Mouse (Mus musculus) kidney, postnatal 25 days (tissue): ENCODE results near the gene Bicd2.
A peak's percentile ranks its signal among the peaks of the same experiment; 100 is the strongest.

Experiments
- DNase-seq, 2 experiments: peaks; one replicate each; pipeline ENCODE4 v3.0.0; 2021; ENCODE audit warnings: mixed read lengths in 2 of 2

Bicd2 gene

DNA sequence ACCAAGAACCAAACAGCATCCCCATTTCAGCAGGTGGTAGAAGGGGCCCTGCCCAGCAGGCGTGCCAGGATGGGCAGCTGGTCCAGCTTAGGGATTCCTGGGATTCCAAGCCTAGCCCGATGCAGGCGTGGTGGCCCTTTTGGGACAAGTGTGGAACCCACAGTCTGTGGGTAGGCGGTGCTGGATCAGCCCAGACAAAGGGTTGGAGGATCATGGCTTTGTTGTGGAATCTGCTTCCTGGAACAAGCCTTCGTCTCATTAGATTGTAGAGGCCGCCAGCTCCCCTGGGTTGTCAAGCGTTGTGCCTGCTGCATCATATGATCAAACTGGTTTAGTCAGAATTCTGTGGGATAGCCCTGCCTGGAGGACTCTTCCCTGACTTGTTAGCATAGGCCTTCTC is 21.0 kb downstream of the Bicd2 start:
- no peak for DNase-seq

DNA sequence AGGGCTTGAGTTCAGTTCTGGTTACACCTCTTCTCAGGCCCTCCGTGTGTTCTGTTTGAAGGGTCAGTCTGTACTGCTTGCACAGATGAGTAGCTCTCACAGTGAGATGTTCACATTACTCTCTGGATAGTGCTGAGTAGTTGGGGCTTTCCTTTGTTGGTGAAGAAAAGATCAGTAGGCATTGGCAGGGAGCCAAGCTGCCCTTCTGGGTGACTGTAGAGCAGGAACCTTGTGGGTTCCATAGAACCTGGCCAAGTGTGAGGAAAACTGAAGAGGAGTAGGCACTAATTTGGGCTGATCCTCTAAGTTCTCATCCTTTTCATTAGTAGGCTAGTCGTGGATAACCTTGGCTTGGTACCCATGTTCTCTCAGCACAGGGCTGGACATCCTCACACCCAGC is 21.4 kb downstream of the Bicd2 start:
- peak in 1 of 2 experiments; percentile 64 for DNase-seq

DNA sequence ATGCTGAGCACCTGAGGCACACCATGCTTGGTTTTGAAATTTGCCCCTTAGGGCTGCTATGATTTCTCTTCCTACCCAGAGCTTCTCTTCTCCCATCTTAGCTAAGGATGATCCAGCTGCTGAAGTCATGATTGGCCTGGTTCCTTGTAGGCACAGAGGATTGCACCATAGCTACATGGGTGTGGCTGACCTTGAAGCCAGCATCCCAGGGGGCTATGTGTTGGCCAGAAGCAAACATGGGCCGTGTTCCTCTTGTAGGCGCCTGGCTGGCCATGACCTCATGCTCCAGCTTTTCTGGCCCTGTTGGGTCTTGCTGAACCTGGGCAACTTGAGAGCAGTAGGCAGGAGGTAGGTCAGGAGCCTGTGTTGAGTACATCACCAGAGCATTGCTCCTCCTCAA is 23.3 kb downstream of the Bicd2 start:
- DNase-seq = peak in 1 of 2 experiments; percentile 63

- DNase-seq = peak in 1 of 2 experiments; percentile 34
Measured at GRCm38 (mm10) chr13:49367657-49368440, 26.5 kb downstream of the Bicd2 start.

- no peak for DNase-seq
Measured at GRCm38 (mm10) chr13:49369404-49369803, 28.0 kb downstream of the Bicd2 start.

- DNase-seq = peak in 1 of 2 experiments; percentile 51
Measured at GRCm38 (mm10) chr13:49370216-49370615, 28.8 kb downstream of the Bicd2 start.

- DNase-seq = peak in 1 of 2 experiments; percentile 54
Measured at GRCm38 (mm10) chr13:49370916-49371315, 29.5 kb downstream of the Bicd2 start.

- peak; percentile 85 to 95 for DNase-seq
Measured at GRCm38 (mm10) chr13:49371428-49371899, 30.1 kb downstream of the Bicd2 start.

DNA sequence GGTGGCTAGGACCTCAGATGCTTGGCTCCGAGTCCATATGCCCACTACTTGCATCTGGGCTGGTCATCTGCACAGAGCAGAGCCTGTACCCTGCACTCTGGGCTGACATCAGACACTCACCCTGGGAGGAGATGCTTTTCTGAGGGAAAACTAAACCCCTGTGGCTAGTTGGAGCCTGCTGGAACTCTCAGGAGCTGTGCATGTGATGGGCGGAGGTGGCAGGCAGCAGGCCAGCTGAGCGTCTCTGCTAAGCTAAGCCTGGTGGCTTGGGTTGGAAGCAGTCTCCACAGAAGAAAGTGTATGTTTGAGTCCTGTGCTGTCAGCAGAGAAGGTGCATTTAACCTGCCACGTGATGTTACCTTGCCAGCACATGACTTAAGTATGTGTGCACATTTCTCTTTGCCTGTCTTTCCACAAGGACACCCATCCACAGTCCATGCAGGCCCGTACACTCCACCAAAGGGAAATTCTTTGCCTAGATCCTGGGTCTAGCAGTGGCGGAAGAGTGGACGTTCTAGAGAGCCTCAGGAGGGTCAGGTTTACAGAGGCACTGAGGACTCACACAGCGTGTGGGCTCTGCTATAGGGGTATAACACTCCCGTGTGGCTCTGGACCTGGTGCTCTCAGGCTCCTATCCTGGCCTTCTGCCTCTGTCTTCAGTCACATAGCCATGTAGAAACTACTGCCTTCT is 31.1 kb downstream of the Bicd2 start:
- peak in 1 of 2 experiments; percentile 54 for DNase-seq

DNA sequence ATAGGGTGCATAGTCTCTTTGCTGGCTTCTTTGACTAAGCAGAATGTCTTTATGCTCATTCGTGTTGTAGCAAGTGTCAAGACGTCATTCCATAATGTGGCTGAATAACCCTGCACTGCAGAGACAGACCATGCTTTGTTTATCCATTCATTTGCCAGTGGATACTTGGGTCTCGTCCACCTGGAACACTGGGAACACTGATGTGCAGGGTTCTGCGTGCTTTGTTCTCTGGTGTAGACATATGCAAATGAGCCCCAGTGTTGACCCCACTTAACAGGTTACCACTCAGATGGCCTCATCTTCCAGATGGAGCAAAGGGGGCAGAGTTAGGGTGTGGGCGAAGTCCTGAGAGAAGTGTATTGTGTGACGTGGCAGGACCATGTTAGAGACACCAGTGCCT is 32.9 kb downstream of the Bicd2 start:
- DNase-seq = no peak

DNA sequence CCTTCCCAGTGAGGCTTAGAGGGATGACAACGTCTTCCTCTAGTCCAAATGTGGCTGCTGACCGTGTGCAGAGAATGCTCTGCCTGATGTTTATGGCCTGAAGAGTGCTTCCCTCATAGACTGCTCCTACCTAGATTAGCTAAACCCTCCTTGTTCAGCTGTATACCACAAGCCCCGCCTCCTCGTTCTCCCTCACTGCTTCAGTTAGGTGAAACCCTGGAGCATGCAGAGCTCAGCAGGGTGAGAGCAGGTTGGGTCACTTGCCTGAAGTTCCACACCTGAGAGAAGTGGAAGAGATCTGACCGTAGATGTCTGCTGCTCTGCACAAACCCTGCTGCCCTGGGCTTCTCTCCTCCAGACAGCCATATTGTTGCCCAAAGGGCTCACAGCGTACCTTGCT is 33.3 kb downstream of the Bicd2 start:
- peak; percentile 71 to 75 for DNase-seq

DNA sequence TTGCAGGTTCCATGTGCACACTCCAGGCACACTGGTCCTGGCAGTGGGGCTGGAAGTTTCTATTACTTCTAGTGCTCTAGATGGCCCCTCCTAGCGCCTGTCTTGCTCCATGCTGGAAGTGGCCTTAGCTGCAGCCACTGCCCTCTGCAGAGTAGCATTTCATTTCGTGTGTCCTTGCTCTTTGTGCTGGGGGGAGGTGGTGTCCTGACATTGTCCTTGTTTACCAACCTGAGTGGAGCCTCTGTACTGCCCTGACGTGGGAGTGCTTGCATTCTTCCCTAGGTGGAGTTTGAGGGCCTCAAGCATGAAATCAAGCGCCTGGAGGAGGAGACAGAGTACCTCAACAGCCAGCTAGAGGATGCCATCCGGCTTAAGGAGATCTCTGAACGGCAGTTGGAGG is 36.2 kb downstream of the Bicd2 start:
- DNase-seq = no peak

- DNase-seq = no peak
Measured at GRCm38 (mm10) chr13:49379301-49379700, 37.9 kb downstream of the Bicd2 start.

GRCm38 (mm10) chr13:49381230-49381629 is 39.8 kb downstream of the Bicd2 start:
- peak; percentile 86 to 94 for DNase-seq

- no peak for DNase-seq
Measured at GRCm38 (mm10) chr13:49382997-49383396, 41.6 kb downstream of the Bicd2 start.

DNA sequence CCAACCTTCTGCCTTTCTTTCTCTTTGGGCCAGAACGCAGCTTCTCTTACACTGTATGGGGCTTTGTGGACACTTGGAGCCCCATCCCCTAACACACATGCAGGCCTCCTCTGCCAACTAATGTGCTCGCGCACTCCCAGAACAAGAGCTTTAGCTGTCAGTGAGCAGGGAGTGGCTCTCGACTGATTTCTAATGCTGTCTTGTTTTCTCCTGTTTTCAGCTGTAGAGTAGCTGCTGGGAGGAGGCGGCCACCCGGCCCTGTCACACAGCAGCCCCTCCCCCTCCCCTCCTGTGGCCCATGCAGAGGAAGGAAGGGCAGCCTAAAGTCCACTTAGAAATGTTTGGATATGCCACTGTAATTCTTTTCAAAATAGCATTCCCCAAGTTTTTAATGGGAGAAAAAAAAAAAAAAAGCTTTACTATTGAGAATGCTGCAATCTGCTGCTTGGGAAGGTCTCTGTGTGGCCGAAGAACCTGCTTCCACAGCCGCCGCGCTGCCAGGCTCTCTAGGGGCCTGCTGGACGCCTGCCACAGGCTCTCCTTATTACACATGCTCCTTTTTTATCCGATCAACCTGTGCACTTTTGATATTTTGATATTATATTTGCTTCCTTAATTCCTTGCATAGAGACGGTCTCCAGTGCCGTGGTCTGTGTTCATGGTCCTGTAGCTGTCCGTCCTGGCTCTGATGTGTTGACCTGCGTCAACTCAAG is 43.5 kb downstream of the Bicd2 start:
- peak; percentile 74 to 78 for DNase-seq

- DNase-seq = peak in 1 of 2 experiments; percentile 37
Measured at GRCm38 (mm10) chr13:49391374-49391773, 50.0 kb downstream of the Bicd2 start.

DNA sequence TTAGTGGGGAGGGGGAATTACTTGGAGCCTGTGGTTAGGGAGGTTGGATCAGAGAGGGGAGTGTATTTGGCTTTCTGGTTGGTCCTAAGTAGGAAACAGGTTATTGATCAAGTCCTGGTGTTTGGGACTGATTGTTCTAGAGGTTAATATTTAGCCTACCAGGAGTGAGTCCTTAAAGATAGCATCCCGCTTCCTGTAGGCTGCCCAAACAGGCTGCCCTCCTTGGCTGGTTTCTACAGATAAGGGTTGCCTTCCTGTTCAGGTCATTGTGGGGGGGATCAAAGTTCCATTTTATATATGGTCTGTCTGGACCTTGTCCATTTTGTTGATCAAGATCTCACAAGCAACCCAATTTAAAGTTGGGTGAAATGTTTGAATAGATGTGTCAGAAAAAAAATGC is 52.2 kb downstream of the Bicd2 start:
- no peak for DNase-seq

DNA sequence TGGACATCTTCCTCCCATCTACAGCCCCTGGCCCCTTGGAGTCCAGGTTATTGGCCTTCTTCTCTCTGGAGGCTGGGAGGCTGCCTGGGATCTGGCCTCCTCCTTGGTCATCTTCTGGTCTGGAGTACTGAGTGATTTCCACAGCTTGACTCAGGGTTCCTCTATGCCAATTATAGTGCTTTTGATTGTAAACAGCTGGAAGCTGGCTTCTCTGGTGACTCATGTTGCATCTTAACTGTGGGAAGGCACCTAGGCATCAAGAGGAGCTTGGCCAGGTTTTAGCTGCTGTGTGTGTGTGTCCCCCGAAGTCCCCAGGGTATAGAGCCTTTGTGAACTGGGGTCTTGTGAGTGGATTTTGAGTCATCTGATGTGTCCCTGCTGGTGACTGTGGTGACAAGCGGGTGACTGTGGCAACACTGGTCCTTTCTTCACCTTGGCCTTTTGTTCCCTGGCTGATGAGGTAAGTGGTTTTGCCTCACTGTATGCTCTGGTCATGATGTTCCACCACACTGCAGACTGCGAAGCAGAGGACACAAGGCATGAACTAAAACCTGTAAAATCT is 53.6 kb downstream of the Bicd2 start:
- DNase-seq = no peak

GRCm38 (mm10) chr13:49396798-49397197 is 55.4 kb downstream of the Bicd2 start:
- no peak for DNase-seq

GRCm38 (mm10) chr13:49398191-49398590 is 56.8 kb downstream of the Bicd2 start:
- DNase-seq = no peak

GRCm38 (mm10) chr13:49400139-49400538 is 58.8 kb downstream of the Bicd2 start:
- DNase-seq = peak; percentile 55 to 56

- no peak for DNase-seq
Measured at GRCm38 (mm10) chr13:49402628-49403027, 61.2 kb downstream of the Bicd2 start.
